Mouse (Mus musculus) CH12.LX (cell line): Measurements from ENCODE around the gene Zdhhc21. TPM values are rescaled to one million over a fixed set of nuclear protein-coding genes. Genes with fewer than 3 reads are reported as not detected.

Source experiments
- DNase-seq: peaks from one replicate; pipeline ENCODE4 v3.0.0-alpha.2; 2013; ENCODE audit errors: extremely low read depth
- H3K27ac ChIP-seq: 2 replicates; pipeline ENCODE4 v1.5.1; 2012; ENCODE audit warnings: low read depth, mild to moderate bottlenecking, control low read depth, moderate library complexity; ENCODE audit not compliant: insufficient read depth
- H3K27me3 ChIP-seq: replicated peaks from 2 replicates; pipeline ENCODE3; 2012; ENCODE audit warnings: inconsistent platforms
- H3K36me3 ChIP-seq, 2 experiments: replicated peaks in 1 of 2; 2 replicates each; pipeline versions ENCODE3 to v1.6.1; 2012; ENCODE audit warnings: inconsistent platforms in 1 of 2, low read length in 1 of 2, mild to moderate bottlenecking in 1 of 2, mixed read lengths in 1 of 2, moderate library complexity in 1 of 2; ENCODE audit not compliant: control insufficient read depth in 1 of 2, insufficient read depth in 1 of 2
- H3K4me1 ChIP-seq, 2 experiments: 2 replicates each; pipeline ENCODE4 v1.6.1; 2012; ENCODE audit warnings: inconsistent platforms in 1 of 2, moderate library complexity in 1 of 2; ENCODE audit not compliant: insufficient read depth in 2 of 2, control insufficient read depth in 1 of 2
- H3K4me2 ChIP-seq: 2 replicates; pipeline ENCODE4 v1.6.1; 2012; ENCODE audit warnings: low read depth, mild to moderate bottlenecking, control low read depth; ENCODE audit not compliant: poor library complexity, insufficient read depth, severe bottlenecking
- H3K4me3 ChIP-seq, 3 experiments: fragments of 150-350 bp in 1 of 3; sonication (generic) in 1 of 3; replicated peaks in 1 of 3; 2 replicates each; pipeline versions ENCODE3 to v1.5.1; 2011 to 2012; ENCODE audit warnings: low read depth in 2 of 3, low read length in 2 of 3, mild to moderate bottlenecking in 2 of 3, moderate library complexity in 2 of 3, control low read depth in 1 of 3, improper control_type of control experiment in 1 of 3, inconsistent platforms in 1 of 3, mixed read lengths in 1 of 3; ENCODE audit not compliant: poor library complexity in 1 of 3
- H3K79me2 ChIP-seq: replicated peaks from 2 replicates; pipeline ENCODE4 v1.6.1; 2012; ENCODE audit warnings: mild to moderate bottlenecking, moderate library complexity; ENCODE audit not compliant: control insufficient read depth, poor library complexity, insufficient read depth, severe bottlenecking; ENCODE audit errors: extremely low read depth
- H3K9ac ChIP-seq: 2 replicates; pipeline ENCODE4 v1.6.1; 2012; ENCODE audit warnings: low read depth, mild to moderate bottlenecking, control low read depth, moderate library complexity; ENCODE audit not compliant: insufficient read depth
- H3K9me3 ChIP-seq: replicated peaks from 2 replicates; pipeline ENCODE3; 2012; ENCODE audit warnings: low read length, inconsistent platforms, mixed read lengths
- BHLHE40 ChIP-seq: IDR thresholded peaks from 2 replicates; pipeline ENCODE4 v1.6.1; 2011; ENCODE audit warnings: mild to moderate bottlenecking, low read depth, low read length, improper control_type of control experiment
- CHD1 ChIP-seq: IDR thresholded peaks from 2 replicates; pipeline ENCODE4 v1.6.1; 2012; ENCODE audit warnings: low read depth, low read length, improper control_type of control experiment, inconsistent platforms
- CTCF ChIP-seq, 2 experiments: IDR thresholded peaks in 1 of 2; conservative IDR thresholded peaks in 1 of 2; 2 replicates each; pipeline ENCODE4 v1.5.1; 2011 to 2012; ENCODE audit warnings: low read depth in 2 of 2, low read length in 2 of 2, improper control_type of control experiment in 1 of 2, inconsistent platforms in 1 of 2, mild to moderate bottlenecking in 1 of 2, moderate library complexity in 1 of 2
- EP300 ChIP-seq: IDR thresholded peaks from 2 replicates; pipeline ENCODE4 v1.6.1; 2011; ENCODE audit warnings: low read length, improper control_type of control experiment
- GABPA ChIP-seq: IDR thresholded peaks from 2 replicates; pipeline ENCODE4 v1.6.1; 2012; ENCODE audit warnings: low read depth, low read length, improper control_type of control experiment, inconsistent platforms; ENCODE audit not compliant: insufficient replicate concordance
- HCFC1 ChIP-seq: IDR thresholded peaks from 2 replicates; pipeline ENCODE4 v1.6.1; 2012; ENCODE audit warnings: low read depth, mild to moderate bottlenecking, inconsistent platforms, low read length, improper control_type of control experiment
- JUN ChIP-seq: IDR thresholded peaks from 2 replicates; pipeline ENCODE4 v1.6.1; 2011; ENCODE audit warnings: low read depth, mild to moderate bottlenecking, low read length, improper control_type of control experiment, moderate library complexity; ENCODE audit not compliant: insufficient read depth
- MEF2A ChIP-seq: IDR thresholded peaks from 2 replicates; pipeline ENCODE4 v1.6.1; 2014; ENCODE audit warnings: low read depth, mild to moderate bottlenecking, inconsistent platforms, low read length, improper control_type of control experiment, borderline replicate concordance
- MXI1 ChIP-seq: IDR thresholded peaks from 2 replicates; pipeline ENCODE4 v1.6.1; 2011; ENCODE audit warnings: mild to moderate bottlenecking, low read depth, low read length, improper control_type of control experiment
- MYC ChIP-seq: IDR thresholded peaks from 2 replicates; pipeline ENCODE4 v1.6.1; 2011; ENCODE audit warnings: low read depth, mild to moderate bottlenecking, improper control_type of control experiment, low read length
- POLR2A ChIP-seq: IDR thresholded peaks from 2 replicates; pipeline ENCODE4 v1.6.1; 2011; ENCODE audit warnings: low read depth, mild to moderate bottlenecking, improper control_type of control experiment, low read length
- RCOR1 ChIP-seq: conservative IDR thresholded peaks from 2 replicates; pipeline ENCODE4 v1.6.1; 2012; ENCODE audit warnings: low read depth, mild to moderate bottlenecking, inconsistent platforms, low read length, improper control_type of control experiment
- TBP ChIP-seq: conservative IDR thresholded peaks from 2 replicates; pipeline ENCODE4 v1.6.1; 2011; ENCODE audit warnings: low read depth, low read length, improper control_type of control experiment
- UBTF ChIP-seq: IDR thresholded peaks from 2 replicates; pipeline ENCODE4 v1.6.1; 2012; ENCODE audit warnings: low read depth, mild to moderate bottlenecking, inconsistent platforms, low read length, improper control_type of control experiment, moderate library complexity
- ZC3H11A ChIP-seq: IDR thresholded peaks from 2 replicates; pipeline ENCODE4 v1.6.1; 2012; ENCODE audit warnings: low read depth, mild to moderate bottlenecking, inconsistent platforms, low read length, improper control_type of control experiment
- ZMIZ1 ChIP-seq: IDR thresholded peaks from 2 replicates; pipeline ENCODE4 v1.6.1; 2012; ENCODE audit warnings: low read depth, mild to moderate bottlenecking, inconsistent platforms, low read length, improper control_type of control experiment
- dilution Hi-C: fragments of 300-500 bp; cut with MboI; formaldehyde crosslinking; loops from 2 replicates; pipeline ENCODE4 v1.14.3; 2020; ENCODE audit warnings: low sequenced_read_pairs; ENCODE audit not compliant: extremely low pct_unique_long_range_greater_than_20kb, extremely low pct_ligation_motif_present
- in situ Hi-C: fragments of 300-500 bp; cut with MboI; formaldehyde crosslinking; loops from 3 replicates; pipeline ENCODE4 v1.14.3; 2019; ENCODE audit warnings: low sequenced_read_pairs, low pct_ligation_motif_present, low pct_unique_long_range_greater_than_20kb, mixed read lengths
- polyA plus RNA-seq: library from polyadenylated mRNA; unstranded; fragments of >175 nt; gene quantifications from 2 replicates; pipeline ENCODE4 v1.2.1, GENCODE M21; 2012; ENCODE audit warnings: low read depth; ENCODE audit not compliant: insufficient read length
- total RNA-seq, 2 experiments: library from RNA; depleted of rRNA; stranded (reverse); fragments of 300-350 nt in 1 of 2; fragments of >200 nt in 1 of 2; gene quantifications; 2 replicates each; pipeline ENCODE4 v1.2.3; 2012 to 2014

The Zdhhc21 gene
- total and polyA plus RNA-seq, 3 experiments, result 8.3 to 16.1 (median 14.0) TPM

GRCm38 (mm10) chr4:82870931-82871330 is 11.2 kb upstream of the Zdhhc21 start:
- Histone ChIP-seq H3K9me3 (no peaks in the 10 kb centered on the region), H3K27me3 (no peaks in the 10 kb centered on the region), H3K79me2 (no peaks in the 10 kb centered on the region), H3K4me3 (no peak overlapping the region), H3K4me1 (peaks cover 0 to 7% of the 10 kb centered on the region in 2 experiments; a peak in 1 of 4 replicates), H3K9ac (no peak overlapping the region), H3K36me3 (no peaks in the 10 kb centered on the region), H3K27ac (no peak overlapping the region), H3K4me2 (no peak overlapping the region)
- TF ChIP-seq UBTF (no peak), POLR2A (no peak), GABPA (no peak), CHD1 (no peak), JUN (no peak), MYC (no peak), BHLHE40 (no peak), ZC3H11A (no peak), EP300 (no peak), MEF2A (no peak), HCFC1 (no peak), RCOR1 (no peak), MXI1 (no peak), CTCF (conservative IDR thresholded peaks at IDR 0.05 in 1 of 2, IDR thresholded peaks at IDR 0.05 in 1 of 2; ENCODE audit: low read depth in 2 of 2, low read length in 2 of 2) (no peak)
- no peak for DNase-seq
- in situ Hi-C loops, result no loop called here
- dilution Hi-C loops, result no loop called here

GRCm38 (mm10) chr4:82867731-82868445 is 8.1 kb upstream of the Zdhhc21 start:
- no peak for DNase-seq
- Histone ChIP-seq H3K9me3 (no peaks in the 10 kb centered on the region), H3K27me3 (no peaks in the 10 kb centered on the region), H3K9ac (no peak overlapping the region), H3K27ac (no peak overlapping the region), H3K4me2 (no peak overlapping the region), H3K36me3 (no peaks in the 10 kb centered on the region), H3K4me1 (peaks cover 0 to 5% of the 10 kb centered on the region in 2 experiments; a peak in 1 of 4 replicates)
- in situ Hi-C loops, result no loop called here
- TF ChIP-seq TBP, result no peak
- no peak for TF ChIP-seq ZMIZ1
- TF ChIP-seq, all 38 proteins: peak for 0
- no peak overlapping the region for H3K4me3 ChIP-seq
- no peaks in the 10 kb centered on the region for H3K79me2 ChIP-seq
- dilution Hi-C loops, result no loop called here
